In genomic region chr5:147757832-147758587, GRCm38 (mm10) we compare ENCODE assay signal across 8 mouse cellular contexts. TPM values are rescaled to one million over a fixed set of nuclear protein-coding genes. Genes with fewer than 3 reads are reported as not detected.
DNase-seq lines count a peak whose midpoint lies in the region; ATAC-seq and TF ChIP-seq lines count a peak whose summit lies in the region.

No protein-coding gene starts in this region.

- no peak for ATAC-seq in embryonic facial prominence, embryonic 15.5 days (ENCODE audit: insufficient number of reproducible peaks, low FRiP score, low TSS enrichment, low read depth)
- peak; percentile 85 for ATAC-seq in intestine, embryonic 15.5 days
- ATAC-seq in liver, postnatal 0 days, result 0 out of 2 replicates have a peak, but pooled peaks have one; percentile 38

- no peak for TF ChIP-seq POLR2A in cerebellum, adult 2 months (IDR thresholded peaks at IDR 0.05; ENCODE audit: borderline replicate concordance, insufficient read depth, low read length)

- no peak overlapping the region for H3K9ac ChIP-seq in embryonic facial prominence, embryonic 15.5 days
- no peak overlapping the region for H3K9ac ChIP-seq in intestine, embryonic 15.5 days
- no peak overlapping the region for H3K9ac ChIP-seq in liver, postnatal 0 days (replicated peaks)

- H3K4me2 ChIP-seq in embryonic facial prominence, embryonic 15.5 days (replicated peaks), result 0 out of 2 replicates have a peak overlapping the region, but pooled peaks have one; percentile 15
- peak overlapping the region; percentile 54 for H3K4me2 ChIP-seq in intestine, embryonic 15.5 days (replicated peaks)
- peak overlapping the region; percentile 67 for H3K4me2 ChIP-seq in liver, postnatal 0 days (ENCODE audit: low read depth, low read length)

- no peaks in the 10 kb centered on the region for H3K36me3 ChIP-seq in embryonic facial prominence, embryonic 15.5 days
- H3K36me3 ChIP-seq in intestine, embryonic 15.5 days, result no peaks in the 10 kb centered on the region
- no peaks in the 10 kb centered on the region for H3K36me3 ChIP-seq in liver, postnatal 0 days (replicated peaks; ENCODE audit: insufficient read depth, low read length)

- TF ChIP-seq CTCF in liver, postnatal 0 days (IDR thresholded peaks at IDR 0.05; ENCODE audit: low read depth), result peak; percentile 48
- no peak for TF ChIP-seq CTCF in cerebellum, adult 2 months (IDR thresholded peaks at IDR 0.05; ENCODE audit: borderline replicate concordance, insufficient read depth, low read depth, low read length)

- H3K27ac ChIP-seq in embryonic facial prominence, embryonic 15.5 days (replicated peaks), result no peak overlapping the region
- H3K27ac ChIP-seq in intestine, embryonic 15.5 days, result peak overlapping the region; percentile 2; the same call in 1 of the 2 replicates
- peak overlapping the region; percentile 17; the same call in 1 of the 2 replicates for H3K27ac ChIP-seq in liver, postnatal 0 days (ENCODE audit: low read depth)
- no peak overlapping the region for H3K27ac ChIP-seq in cerebellum, adult 2 months (ENCODE audit: insufficient read depth, low read length)

- 50% methylated on average over 12 of the region's 12 CpGs for WGBS in embryonic facial prominence, embryonic 15.5 days
- 46% methylated on average over 12 of the region's 12 CpGs for WGBS in intestine, embryonic 15.5 days
- WGBS in liver, postnatal 0 days (ENCODE audit: insufficient replicate concordance), result 33% methylated on average over 12 of the region's 12 CpGs
- WGBS in cerebellum, adult 2 months, result 65% methylated on average over 12 of the region's 12 CpGs

- H3K4me3 ChIP-seq in embryonic facial prominence, embryonic 15.5 days (replicated peaks), result peak overlapping the region; percentile 1
- peak overlapping the region; percentile 27 for H3K4me3 ChIP-seq in intestine, embryonic 15.5 days (replicated peaks)
- peak overlapping the region; percentile 37 for H3K4me3 ChIP-seq in liver, postnatal 0 days (ENCODE audit: low read depth, low read length)
- H3K4me3 ChIP-seq in cerebellum, adult 2 months (replicated peaks; ENCODE audit: insufficient read depth, low read depth, low read length), result no peak overlapping the region

- no peaks in the 10 kb centered on the region; the same call in 1 of the 2 replicates for H3K9me3 ChIP-seq in embryonic facial prominence, embryonic 15.5 days (replicated peaks)
- no peaks in the 10 kb centered on the region for H3K9me3 ChIP-seq in intestine, embryonic 15.5 days
- peaks cover 3% of the 10 kb centered on the region; the same call in 1 of the 2 replicates for H3K9me3 ChIP-seq in liver, postnatal 0 days (ENCODE audit: low read length)

- DNase-seq in thymus, postnatal 4 days, result peak; percentile 18
- no peak for DNase-seq in thymus, postnatal 10 days (ENCODE audit: low spot score in 2 of 2)
- DNase-seq in liver, postnatal 0 days, result peak; percentile 46
- no peak for DNase-seq in cerebellum, adult 2 months
- no peak for DNase-seq in right cerebral cortex, adult 18-20 months
- no peak for DNase-seq in embryo, embryonic 10 days (ENCODE audit: low spot score)

- no peaks in the 10 kb centered on the region for H3K4me1 ChIP-seq in embryonic facial prominence, embryonic 15.5 days
- 0 out of 2 replicates have a peak, but pooled peaks cover under 1% of the 10 kb centered on the region for H3K4me1 ChIP-seq in intestine, embryonic 15.5 days (replicated peaks)
- peaks cover 12% of the 10 kb centered on the region; the same call in 1 of the 2 replicates for H3K4me1 ChIP-seq in liver, postnatal 0 days (ENCODE audit: insufficient read depth)
- no peaks in the 10 kb centered on the region for H3K4me1 ChIP-seq in cerebellum, adult 2 months (ENCODE audit: control insufficient read depth, insufficient read depth, low read length)

- TF ChIP-seq EP300 in liver, postnatal 0 days (IDR thresholded peaks at IDR 0.05; ENCODE audit: low read depth), result no peak

- peaks cover 11% of the 10 kb centered on the region for H3K27me3 ChIP-seq in embryonic facial prominence, embryonic 15.5 days
- H3K27me3 ChIP-seq in intestine, embryonic 15.5 days (replicated peaks), result peaks cover under 1% of the 10 kb centered on the region; the same call in 1 of the 2 replicates
- H3K27me3 ChIP-seq in liver, postnatal 0 days (ENCODE audit: insufficient read depth, low read length), result no peaks in the 10 kb centered on the region
- H3K27me3 ChIP-seq in cerebellum, adult 2 months (ENCODE audit: control insufficient read depth, insufficient read depth, low read length), result no peaks in the 10 kb centered on the region; the same call in 1 of the 2 replicates

RNA-seq across cellular contexts. Expression of gene Flt1, which starts 32.2 kb away (rescaled TPM):
- 10.3 and 12.9 TPM in 2 replicates for polyA plus RNA-seq in embryonic facial prominence, embryonic 15.5 days (2015; fragmentation: Nextera tagmentation; extraction: Ambion mirVana)
- polyA plus RNA-seq in intestine, embryonic 15.5 days (2015; fragmentation: Nextera tagmentation; extraction: Ambion mirVana), result 12.6 and 12.8 TPM in 2 replicates
- polyA plus RNA-seq in liver, postnatal 0 days (2015; fragmentation: Nextera tagmentation; extraction: Ambion mirVana), result 2.3 and 2.8 TPM in 2 replicates
- polyA plus RNA-seq in cerebellum, adult 2 months (2012; rRNA removed), result 21.4 and 24.7 TPM in 2 replicates

Comparison
In these comparisons a context has a peak if more than half of its experiments do, and no peak if none do; other contexts are left out.
1. DNase-seq: peak in thymus, postnatal 4 days (single experiment) and liver, postnatal 0 days (single experiment); none in thymus, postnatal 10 days (0 of 2), cerebellum, adult 2 months (0 of 2), right cerebral cortex, adult 18-20 months (single experiment) and embryo, embryonic 10 days (single experiment).
2. H3K27ac ChIP-seq: peak in intestine, embryonic 15.5 days (single experiment) and liver, postnatal 0 days (single experiment); none in embryonic facial prominence, embryonic 15.5 days (single experiment) and cerebellum, adult 2 months (single experiment).
3. H3K4me2 ChIP-seq: peak in every context shown above with its lines; median percentile 67 in liver, postnatal 0 days; 54 in intestine, embryonic 15.5 days; 15 in embryonic facial prominence, embryonic 15.5 days.